Mouse (Mus musculus) layer of hippocampus, adult 9-10 months (tissue): Measurements from ENCODE around the gene Traf3.

ENCODE experiments used
- DNase-seq: peaks from one replicate; pipeline ENCODE4 v3.0.0; 2022; ENCODE audit warnings: low spot score

The Traf3 gene

GRCm38 (mm10) chr12:111165831-111166591 lies at the start of gene Traf3:
Gene Traf3 (plus strand): TSS chr12:111166370.
- no peak for DNase-seq

- DNase-seq: no peak
Observed at GRCm38 (mm10) chr12:111119506-111120085, 46.6 kb upstream of the Traf3 start.

- DNase-seq: no peak
Observed at GRCm38 (mm10) chr12:111120976-111121645, 45.1 kb upstream of the Traf3 start.

DNA sequence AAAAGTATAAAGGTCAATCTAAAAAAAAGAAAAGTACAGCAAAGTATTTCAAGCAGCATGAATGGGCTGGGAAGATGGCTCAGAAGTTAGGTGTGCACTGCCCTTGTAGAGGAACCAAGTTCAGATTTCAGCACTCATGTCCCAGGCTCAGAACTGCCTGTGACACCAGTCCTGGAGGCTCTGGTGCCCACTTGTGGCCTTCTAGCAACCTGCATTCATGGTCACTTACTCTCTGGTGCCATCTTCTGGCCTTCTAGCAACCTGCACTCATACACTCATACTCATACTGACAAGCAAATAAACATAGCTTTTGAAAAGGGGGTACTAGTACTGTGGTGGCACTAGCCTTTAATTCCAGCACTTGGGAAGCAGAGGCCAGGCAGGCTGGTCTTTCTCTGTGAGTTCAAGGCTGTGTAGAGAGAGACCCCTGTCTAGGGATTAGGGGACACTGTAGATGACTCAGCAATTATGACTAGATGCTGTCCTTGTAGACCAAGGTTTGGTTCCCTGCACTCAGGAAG lies 43.8 kb upstream of the Traf3 start:
- no peak for DNase-seq

- DNase-seq: no peak
Observed at GRCm38 (mm10) chr12:111124601-111125260, 41.4 kb upstream of the Traf3 start.

DNA sequence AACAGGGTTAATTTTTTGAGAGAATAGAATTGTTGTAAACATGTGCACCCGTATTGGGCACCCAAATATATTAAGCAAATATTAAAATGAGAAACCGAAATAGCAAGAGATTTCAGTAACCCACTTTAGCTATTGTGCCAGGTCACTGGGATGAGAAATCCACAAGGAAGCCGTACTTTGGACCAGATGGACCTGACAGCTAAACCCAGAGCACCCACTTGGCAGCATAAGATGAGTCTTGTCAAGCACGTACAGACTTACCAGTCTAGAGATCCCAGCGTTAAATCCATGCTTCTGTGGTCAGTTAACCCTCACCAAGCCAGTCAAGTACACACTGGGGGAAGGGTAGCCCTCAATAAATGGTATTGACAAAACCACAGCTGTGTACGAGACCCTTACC lies 40.5 kb upstream of the Traf3 start:
- no peak for DNase-seq

GRCm38 (mm10) chr12:111134169-111134568 lies 32.0 kb upstream of the Traf3 start:
- DNase-seq: no peak

GRCm38 (mm10) chr12:111134791-111135733 lies 31.1 kb upstream of the Traf3 start:
- DNase-seq: peak; percentile 40

- no peak for DNase-seq
Observed at GRCm38 (mm10) chr12:111135953-111136352, 30.2 kb upstream of the Traf3 start.

DNA sequence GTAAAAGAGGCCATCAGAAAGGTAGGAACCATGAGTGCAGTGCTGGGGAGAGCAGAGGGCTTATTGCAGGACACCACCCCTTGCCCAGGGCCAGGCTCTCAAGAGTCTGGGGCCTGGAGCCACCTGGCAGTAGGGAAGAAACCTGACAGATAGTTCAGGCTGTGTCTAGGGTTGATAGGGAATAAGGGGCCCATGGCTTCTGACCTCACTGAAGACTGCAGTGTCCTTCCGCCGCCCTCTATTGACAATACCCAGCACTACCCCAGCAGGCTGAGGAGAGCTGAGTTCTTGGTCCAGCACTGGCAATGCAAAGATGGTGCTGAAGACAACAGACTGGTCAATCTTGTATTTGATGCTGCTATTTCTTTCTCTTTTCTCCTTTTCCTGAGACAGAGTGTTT lies 29.1 kb upstream of the Traf3 start:
- no peak for DNase-seq

DNA sequence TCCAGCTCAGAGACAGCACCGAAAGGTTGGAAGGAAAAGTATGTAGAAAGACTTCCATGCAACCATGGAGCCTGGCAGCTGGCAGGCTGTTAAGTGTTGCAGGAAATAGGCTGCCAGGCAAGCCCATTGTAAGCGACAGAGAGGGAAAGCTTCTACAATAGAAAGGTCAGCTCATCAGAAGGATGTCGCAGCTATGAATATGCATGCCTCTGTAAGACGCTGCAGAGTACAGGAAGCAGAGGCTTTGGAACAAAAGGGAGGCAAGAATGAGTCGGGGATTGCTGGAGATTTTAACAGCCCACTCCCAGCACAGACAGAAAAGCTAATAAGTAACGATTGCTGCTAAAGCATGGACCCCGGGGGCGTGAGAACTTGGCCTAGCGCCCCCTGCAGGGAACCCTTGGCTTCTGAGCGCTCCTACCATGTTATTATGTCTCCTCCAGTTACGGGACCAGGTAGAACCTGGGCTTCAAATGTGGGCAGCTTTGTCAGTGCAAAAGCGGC lies 23.1 kb upstream of the Traf3 start:
- DNase-seq: no peak

- DNase-seq: no peak
Observed at GRCm38 (mm10) chr12:111143509-111144063, 22.6 kb upstream of the Traf3 start.

- no peak for DNase-seq
Observed at GRCm38 (mm10) chr12:111144598-111144997, 21.6 kb upstream of the Traf3 start.

GRCm38 (mm10) chr12:111145269-111145668 lies 20.9 kb upstream of the Traf3 start:
- no peak for DNase-seq

- no peak for DNase-seq
Observed at GRCm38 (mm10) chr12:111149495-111150235, 16.5 kb upstream of the Traf3 start.

- no peak for DNase-seq
Observed at GRCm38 (mm10) chr12:111150236-111150596, 16.0 kb upstream of the Traf3 start.

DNA sequence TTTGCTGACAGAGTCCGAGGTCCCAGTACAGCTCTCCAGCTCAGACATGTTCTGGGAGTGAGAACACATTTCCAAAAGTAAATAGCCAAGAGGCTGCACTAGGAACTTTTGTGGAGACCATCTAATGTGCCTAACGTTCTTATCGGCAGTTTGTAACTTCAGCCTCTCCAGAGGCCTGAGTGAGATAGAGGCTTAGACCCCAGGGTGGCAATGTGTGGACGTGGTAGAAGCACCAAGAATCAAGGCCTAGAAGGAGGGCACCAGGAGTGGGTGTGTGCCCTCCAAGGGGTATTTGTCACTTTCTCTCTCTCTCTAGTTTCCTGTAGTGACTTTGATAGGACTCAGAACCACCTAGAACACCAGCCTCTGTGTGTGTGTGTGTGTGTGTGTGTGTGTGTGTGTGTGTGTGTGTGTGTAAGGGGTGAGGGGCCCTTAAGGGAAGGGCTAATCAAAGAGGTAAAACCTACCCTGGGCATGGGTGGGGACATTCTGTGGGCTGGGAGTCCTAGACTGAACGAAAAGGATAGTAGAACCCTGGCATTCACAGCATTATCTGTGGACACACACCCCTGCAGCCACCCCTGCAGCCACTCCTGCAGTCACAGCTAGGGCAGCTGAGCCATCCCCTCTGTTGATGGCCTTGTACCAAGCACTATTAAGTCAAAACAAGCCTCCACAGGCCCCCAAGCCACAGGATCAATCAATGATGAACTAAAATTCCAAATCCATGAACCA lies 14.6 kb upstream of the Traf3 start:
- no peak for DNase-seq

DNA sequence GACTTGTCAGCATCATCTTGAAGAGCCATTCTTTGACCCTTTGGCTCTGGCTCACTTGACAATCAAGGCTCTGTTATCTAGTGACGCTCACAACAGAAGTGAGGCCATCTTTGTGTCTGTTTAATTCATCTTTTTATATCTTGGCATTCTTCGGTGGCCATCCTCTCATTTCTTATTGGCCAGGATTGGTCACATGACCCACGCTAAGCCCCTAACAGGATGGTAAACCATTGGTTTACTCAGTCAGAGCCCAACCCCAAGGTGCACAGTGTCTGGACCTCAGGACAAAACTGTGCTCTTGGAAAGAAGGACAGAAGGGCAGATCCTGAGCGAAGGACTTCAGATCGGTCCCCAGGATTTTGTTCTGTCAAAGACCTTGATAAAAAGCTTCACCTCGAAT lies 13.6 kb upstream of the Traf3 start:
- DNase-seq: no peak

GRCm38 (mm10) chr12:111152981-111153710 lies 13.0 kb upstream of the Traf3 start:
- DNase-seq: no peak
